Mouse (Mus musculus) liver, embryonic 14.5 days (tissue): ENCODE measurements around the gene Usp10.

Experiments used
- CTCF ChIP-seq: IDR thresholded peaks from 2 replicates; pipeline ENCODE4 v1.5.1; 2016; ENCODE audit warnings: antibody characterized with exemption, low read depth, control low read depth
- EP300 ChIP-seq: IDR thresholded peaks from 2 replicates; pipeline ENCODE4 v1.6.1; 2016; ENCODE audit warnings: antibody characterized with exemption, low read depth

- TF ChIP-seq EP300 (no peak), CTCF (no peak)
Observed at GRCm38 (mm10) chr8:119869616-119870015, 40.5 kb upstream of the Usp10 start.
